Mouse (Mus musculus) liver, embryonic 11.5 days (tissue): ENCODE measurements around the gene BC035044. TPM values are rescaled to one million over a fixed set of nuclear protein-coding genes. Genes with fewer than 3 reads are reported as not detected.
"Not testable (repeated sequence)": the region's sequence is repeated elsewhere in the genome, so short reads cannot be mapped to it uniquely, and the experiment has no call there.

Experiments
- ATAC-seq: fragments of 200-750 bp; cut with Nextera tagmentation; replicated peaks from 2 replicates; pipeline ENCODE4 v1.8.0; 2017; ENCODE audit warnings: moderate number of reproducible peaks, mild to moderate bottlenecking, moderate TSS enrichment, moderate library complexity; ENCODE audit not compliant: low FRiP score
- DNase-seq: peaks from one replicate; pipeline ENCODE4 v3.0.0-alpha.2; 2017; ENCODE audit warnings: low spot score
- H3K27ac ChIP-seq: fragments of 300-500 bp; sonication (generic); 2 replicates; pipeline ENCODE4 v1.5.1; 2014; ENCODE audit warnings: mild to moderate bottlenecking, low read depth, low read length, control low read depth
- H3K27me3 ChIP-seq: fragments of 300-500 bp; sonication (generic); replicated peaks from 2 replicates; pipeline ENCODE4 v1.6.1; 2014; ENCODE audit warnings: low read length, mixed read lengths; ENCODE audit not compliant: control insufficient read depth, insufficient read depth
- H3K36me3 ChIP-seq: fragments of 300-500 bp; sonication (generic); 2 replicates; pipeline ENCODE4 v1.6.1; 2014; ENCODE audit warnings: mild to moderate bottlenecking, low read length, moderate library complexity, mixed read lengths; ENCODE audit not compliant: control insufficient read depth, insufficient read depth
- H3K4me1 ChIP-seq: fragments of 300-500 bp; sonication (generic); replicated peaks from 2 replicates; pipeline ENCODE4 v1.6.1; 2014; ENCODE audit warnings: low read length, mixed read lengths; ENCODE audit not compliant: control insufficient read depth, insufficient read depth
- H3K4me2 ChIP-seq: fragments of 300-500 bp; sonication (generic); 2 replicates; pipeline ENCODE4 v1.6.1; 2014; ENCODE audit warnings: mild to moderate bottlenecking, control low read depth, moderate library complexity
- H3K4me3 ChIP-seq: fragments of 300-500 bp; sonication (generic); 2 replicates; pipeline ENCODE4 v1.5.1; 2014; ENCODE audit warnings: low read depth, low read length, control low read depth
- H3K9ac ChIP-seq: fragments of 300-500 bp; sonication (generic); 2 replicates; pipeline ENCODE4 v1.6.1; 2014; ENCODE audit warnings: low read depth, low read length, control low read depth
- H3K9me3 ChIP-seq: fragments of 300-500 bp; sonication (generic); 2 replicates; pipeline ENCODE4 v1.6.1; 2016; ENCODE audit warnings: low read length, inconsistent platforms, mixed read lengths; ENCODE audit not compliant: control insufficient read depth
- WGBS: fragments of 180-500 bp; shearing (Covaris S2); extraction: QIAGEN DNeasy Blood & Tissue Kit; methylation state at CpG from one replicate; pipeline ENCODE4 v1.1.7; 2014; 5-methylcytosine and 5-hydroxymethylcytosine counted together
- polyA plus RNA-seq: library from polyadenylated mRNA; unstranded; fragments of >200 nt; fragmentation: Nextera tagmentation; extraction: Ambion mirVana; gene quantifications from 2 replicates; pipeline ENCODE4 v1.2.1, GENCODE M21; 2014

The BC035044 gene
- polyA plus RNA-seq, 1 experiment from 2014 or later, result 5.3 TPM

- no peaks in the 10 kb centered on the region for H3K4me1 ChIP-seq
- H3K4me3 ChIP-seq, result no peak overlapping the region
- H3K36me3 ChIP-seq, result no peaks in the 10 kb centered on the region
- H3K9ac ChIP-seq, result no peak overlapping the region
- no peak overlapping the region for H3K4me2 ChIP-seq
- H3K27ac ChIP-seq, result no peak overlapping the region
- no peak for DNase-seq
- WGBS, result 73% methylated on average over 3 of the region's 3 CpGs
- H3K9me3 ChIP-seq, result no peaks in the 10 kb centered on the region
- ATAC-seq, result no peak
- no peaks in the 10 kb centered on the region for H3K27me3 ChIP-seq
Measured at GRCm38 (mm10) chr6:128895404-128896001, 4.6 kb upstream of the BC035044 start.

GRCm38 (mm10) chr6:128888834-128889233 is 2.1 kb downstream of the BC035044 start:
- Histone ChIP-seq H3K4me1 (no peaks in the 10 kb centered on the region), H3K27ac (no peak overlapping the region), H3K9ac (no peak overlapping the region), H3K27me3 (no peaks in the 10 kb centered on the region), H3K9me3 (no peaks in the 10 kb centered on the region), H3K4me2 (no peak overlapping the region), H3K4me3 (no peak overlapping the region), H3K36me3 (no peaks in the 10 kb centered on the region)
- WGBS, result 47% methylated on average over 5 of the region's 5 CpGs
- no peak for DNase-seq
- ATAC-seq, result 0 out of 2 replicates have a peak, but pooled peaks have one; percentile 38

DNA sequence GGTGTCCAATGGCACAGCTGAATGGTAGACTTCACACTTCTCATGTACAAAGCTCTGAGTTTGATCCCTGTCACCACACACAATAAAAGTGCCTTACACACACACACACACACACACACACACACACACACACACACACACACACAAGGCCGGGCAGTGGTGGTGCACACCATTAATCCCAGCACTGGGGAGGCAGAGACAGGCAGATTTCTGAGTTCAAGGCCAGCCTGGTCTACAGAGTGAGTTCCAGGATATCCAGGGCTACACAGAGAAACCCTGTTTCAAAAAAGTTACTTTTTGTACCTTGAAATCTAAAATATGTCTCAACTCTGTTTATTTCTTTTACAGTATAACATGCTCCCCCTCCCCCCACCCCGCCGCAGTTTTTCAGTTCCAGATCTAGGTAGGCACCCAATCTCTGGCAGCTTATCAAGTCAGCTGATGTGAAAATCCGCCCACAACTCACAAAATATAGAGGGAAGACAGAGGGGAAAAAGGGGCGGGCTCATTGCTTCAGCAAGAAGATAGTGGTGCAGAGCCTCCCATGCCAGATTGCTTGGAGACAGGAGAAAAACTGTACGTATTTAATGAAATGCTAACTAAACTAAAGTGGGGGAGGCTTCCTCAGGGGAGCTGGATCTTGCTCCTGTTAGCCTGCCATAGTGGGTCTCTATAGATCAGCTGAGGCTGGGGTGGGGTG is 3.7 kb downstream of the BC035044 start, which contains the start of gene Clec2i:
TSS of gene Clec2i (plus strand) at position 498 of the 700 bp plus-strand sequence.
- not testable (repeated sequence) for H3K9me3 ChIP-seq, H3K36me3 ChIP-seq, H3K4me1 ChIP-seq, H3K9ac ChIP-seq, H3K27me3 ChIP-seq, DNase-seq, H3K27ac ChIP-seq, H3K4me2 ChIP-seq, ATAC-seq, H3K4me3 ChIP-seq
- WGBS, result 77% methylated on average over 6 of the region's 6 CpGs

GRCm38 (mm10) chr6:128871910-128872610 is 18.9 kb downstream of the BC035044 start:
- no peaks in the 10 kb centered on the region for H3K27me3 ChIP-seq
- H3K4me2 ChIP-seq, result no peak overlapping the region
- WGBS, result 94% methylated on average over 1 of the region's 1 CpGs
- no peak overlapping the region for H3K4me3 ChIP-seq
- H3K9me3 ChIP-seq, result no peaks in the 10 kb centered on the region
- ATAC-seq (no peak), DNase-seq (no peak)
- H3K36me3 ChIP-seq, result no peaks in the 10 kb centered on the region
- H3K9ac ChIP-seq, result no peak overlapping the region
- no peaks in the 10 kb centered on the region for H3K4me1 ChIP-seq
- H3K27ac ChIP-seq, result no peak overlapping the region

DNA sequence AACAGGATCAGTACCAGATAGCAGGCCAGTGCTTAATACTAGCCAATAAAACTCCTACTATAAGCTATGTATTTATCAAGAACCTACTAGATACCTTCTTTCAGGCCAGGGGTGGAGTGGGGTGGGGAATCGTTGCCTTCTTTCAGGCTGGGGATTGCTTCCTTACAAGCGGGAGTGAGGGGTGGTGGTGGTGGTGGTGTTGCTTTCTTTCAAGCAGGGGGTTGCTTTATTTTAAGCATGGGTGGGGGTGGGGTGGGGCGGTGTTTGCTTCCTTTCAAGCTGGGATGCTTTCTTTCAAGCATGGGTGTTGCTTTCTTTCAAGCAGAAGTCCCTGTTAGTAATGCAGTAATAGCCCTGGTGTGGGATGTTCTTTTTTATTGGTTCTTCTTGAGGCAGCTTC is 22.1 kb downstream of the BC035044 start:
- Histone ChIP-seq H3K9ac (no peak overlapping the region), H3K4me3 (no peak overlapping the region), H3K9me3 (no peaks in the 10 kb centered on the region), H3K4me2 (no peak overlapping the region), H3K36me3 (no peaks in the 10 kb centered on the region), H3K27me3 (no peaks in the 10 kb centered on the region), H3K27ac (no peak overlapping the region), H3K4me1 (no peaks in the 10 kb centered on the region)
- 24% methylated on average over 3 of the region's 3 CpGs for WGBS
- DNase-seq (no peak), ATAC-seq (no peak)

- Histone ChIP-seq H3K27ac (no peak overlapping the region), H3K4me1 (no peaks in the 10 kb centered on the region; the same call in 1 of the 2 replicates), H3K27me3 (no peaks in the 10 kb centered on the region), H3K9ac (no peak overlapping the region), H3K4me2 (no peak overlapping the region), H3K9me3 (no peaks in the 10 kb centered on the region), H3K36me3 (no peaks in the 10 kb centered on the region), H3K4me3 (no peak overlapping the region)
- ATAC-seq, result no peak
- WGBS, result 86% methylated on average over 2 of the region's 2 CpGs
- no peak for DNase-seq
Measured at GRCm38 (mm10) chr6:128857976-128858375, 33.0 kb downstream of the BC035044 start.

- H3K27ac ChIP-seq, result no peak overlapping the region
- ATAC-seq (0 out of 2 replicates have a peak, but pooled peaks have one; percentile 36), DNase-seq (no peak)
- no peaks in the 10 kb centered on the region for H3K9me3 ChIP-seq
- H3K36me3 ChIP-seq, result no peaks in the 10 kb centered on the region
- H3K4me3 ChIP-seq, result no peak overlapping the region
- H3K4me2 ChIP-seq, result no peak overlapping the region
- H3K9ac ChIP-seq, result no peak overlapping the region
- WGBS, result 76% methylated on average over 5 of the region's 5 CpGs
- H3K27me3 ChIP-seq, result no peaks in the 10 kb centered on the region
- H3K4me1 ChIP-seq, result no peaks in the 10 kb centered on the region; the same call in 1 of the 2 replicates
Measured at GRCm38 (mm10) chr6:128856250-128856649, 34.7 kb downstream of the BC035044 start.

DNA sequence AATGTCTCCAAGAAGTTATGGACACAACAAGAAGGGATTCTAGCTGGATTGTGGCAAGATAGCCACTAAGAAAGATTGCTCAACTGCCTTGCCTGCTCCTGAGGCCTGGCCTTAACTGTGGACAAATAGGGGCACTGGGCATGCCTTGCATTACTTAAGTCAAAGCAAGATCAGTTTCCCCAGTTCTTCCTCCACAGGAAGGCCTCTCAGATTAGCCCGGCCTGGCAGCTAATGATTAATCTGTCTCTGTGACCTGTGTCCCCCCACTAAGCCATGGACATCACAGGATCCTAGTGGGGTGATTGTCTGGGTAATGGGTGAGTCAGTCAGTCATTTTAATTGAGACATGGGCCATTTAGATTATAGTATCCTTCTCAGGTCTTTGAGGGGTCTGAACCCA is 35.4 kb downstream of the BC035044 start:
- H3K4me1 ChIP-seq, result no peaks in the 10 kb centered on the region; the same call in 1 of the 2 replicates
- DNase-seq (no peak), ATAC-seq (no peak)
- H3K36me3 ChIP-seq, result no peaks in the 10 kb centered on the region
- no peaks in the 10 kb centered on the region for H3K9me3 ChIP-seq
- no peak overlapping the region for H3K27ac ChIP-seq
- no peak overlapping the region for H3K9ac ChIP-seq
- 35% methylated on average over 1 of the region's 1 CpGs for WGBS
- no peaks in the 10 kb centered on the region for H3K27me3 ChIP-seq
- H3K4me2 ChIP-seq, result no peak overlapping the region
- no peak overlapping the region for H3K4me3 ChIP-seq
